ENCODE assay signal across 9 mouse cellular contexts in the genomic region with DNA sequence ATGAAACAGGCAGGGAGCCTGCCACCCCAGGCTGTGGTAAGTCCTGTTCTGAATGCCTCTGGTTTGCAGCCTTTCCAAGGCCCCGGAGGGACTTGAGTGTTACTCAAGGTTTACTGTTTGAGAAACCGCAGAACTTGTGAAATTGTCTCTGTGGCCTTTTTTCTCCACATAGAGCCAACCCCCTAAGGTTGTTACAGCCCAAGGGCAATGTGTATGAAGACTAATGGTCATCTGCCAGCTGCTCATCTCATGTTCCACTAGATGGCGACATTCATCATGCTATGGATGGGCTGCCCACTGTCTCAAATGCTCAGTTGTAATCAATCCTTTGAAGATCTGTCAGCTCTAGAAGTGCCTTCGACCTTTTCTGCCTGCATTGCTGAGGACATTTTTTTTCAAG. TPM values are rescaled to one million over a fixed set of nuclear protein-coding genes. Genes with fewer than 3 reads are reported as not detected.
DNase-seq lines count a peak whose midpoint lies in the region; ATAC-seq and TF ChIP-seq lines count a peak whose summit lies in the region.
"Had no signal": no experiment of that assay in that cellular context is flagged by ENCODE, and none has a peak within 500 bp of the region (broad histone marks: within the 10 kb centered on the region; RNA-seq: fewer than 3 reads in every experiment).

No protein-coding gene starts in this region.

- peak; percentile 28 to 37 for DNase-seq in left cerebral cortex, postnatal 14 days (ENCODE audit: low spot score in 2 of 2)
- DNase-seq in left cerebral cortex, adult 11 months (ENCODE audit: low spot score): no peak
- DNase-seq in G1E (ENCODE audit: low spot score): peak; percentile 2
- peak; percentile 53 for DNase-seq in adrenal gland, adult 8-10 months
- no peak for DNase-seq in urinary bladder, postnatal 25 days (ENCODE audit: low spot score)

- intact Hi-C loops in left cerebral cortex, postnatal 14 days (cut with DNase I): loop anchor here (5.0 kb wide), 1 partner anchor 656 kb away; no protein-coding TSS in a partner anchor

- no peak overlapping the region for H3K4me2 ChIP-seq in hindbrain, embryonic 12.5 days (replicated peaks)
- H3K4me2 ChIP-seq: midbrain, embryonic 12.5 days had no signal

- no peak overlapping the region for H3K27ac ChIP-seq in hindbrain, embryonic 12.5 days
- H3K27ac ChIP-seq: midbrain, embryonic 12.5 days had no signal

- no peaks in the 10 kb centered on the region for H3K36me3 ChIP-seq in G1E (replicated peaks)
- H3K36me3 ChIP-seq in hindbrain, embryonic 12.5 days: no peaks in the 10 kb centered on the region
- H3K36me3 ChIP-seq: midbrain, embryonic 12.5 days had no signal

- 34% methylated on average over 4 of the region's 4 CpGs for WGBS in hindbrain, embryonic 12.5 days

- 0 out of 2 replicates have a peak, but pooled peaks have one; percentile 36 for TF ChIP-seq CTCF in G1E (IDR thresholded peaks at IDR 0.05; ENCODE audit: low read depth, low read length)

- H3K9ac ChIP-seq in hindbrain, embryonic 12.5 days: no peak overlapping the region
- H3K9ac ChIP-seq: midbrain, embryonic 12.5 days had no signal

- no peak overlapping the region for H3K4me3 ChIP-seq in G1E (ENCODE audit: low read depth, low read length)
- no peak overlapping the region for H3K4me3 ChIP-seq in hindbrain, embryonic 12.5 days
- H3K4me3 ChIP-seq: midbrain, embryonic 12.5 days had no signal

- H3K9me3 ChIP-seq in G1E (replicated peaks): no peaks in the 10 kb centered on the region
- H3K9me3 ChIP-seq in hindbrain, embryonic 12.5 days (replicated peaks): no peaks in the 10 kb centered on the region
- H3K9me3 ChIP-seq: midbrain, embryonic 12.5 days had no signal

- no peaks in the 10 kb centered on the region for H3K27me3 ChIP-seq in G1E (ENCODE audit: insufficient read depth, low read length)
- H3K27me3 ChIP-seq in hindbrain, embryonic 12.5 days: no peaks in the 10 kb centered on the region
- H3K27me3 ChIP-seq: midbrain, embryonic 12.5 days had no signal

- no peaks in the 10 kb centered on the region for H3K4me1 ChIP-seq in G1E (ENCODE audit: insufficient read depth, low read depth, low read length)
- H3K4me1 ChIP-seq in hindbrain, embryonic 12.5 days: no peaks in the 10 kb centered on the region
- H3K4me1 ChIP-seq: midbrain, embryonic 12.5 days had no signal

- ATAC-seq in G1E (ENCODE audit: extremely low read depth, insufficient number of reproducible peaks, low FRiP score, poor library complexity, severe bottlenecking): peak; percentile 49
- 0 out of 2 replicates have a peak, but pooled peaks have one; percentile 38 for ATAC-seq in hindbrain, embryonic 12.5 days (ENCODE audit: low FRiP score)
- ATAC-seq in megakaryocyte progenitor cell, adult 5-6 weeks (replicated peaks; ENCODE audit: poor library complexity): peak; percentile 99

RNA-seq across cellular contexts. Expression of gene Serpinb12, which starts 32.8 kb away (rescaled TPM):
- not detected for total RNA-seq in left cerebral cortex, postnatal 14 days (2021)
- total RNA-seq in G1E (2014; fragmentation: Nextera tagmentation) (not detected in 2 replicates), G1E (2017) (0.06 and 0.11 TPM in 2 replicates)
- polyA plus RNA-seq in G1E (2012): not detected in 2 replicates
- total RNA-seq in adrenal gland, adult 8-10 months (2022): not detected
- polyA plus RNA-seq in hindbrain, embryonic 12.5 days (2016; fragmentation: Nextera tagmentation; extraction: Ambion mirVana): not detected in 2 replicates
- 0.24 TPM in 1 of 2 replicates, not detected in the other for total RNA-seq in megakaryocyte progenitor cell, adult 5-6 weeks (2015)
- not detected in 2 replicates for total RNA-seq in megakaryocyte progenitor cell, adult 5-6 weeks (2017)
- polyA plus RNA-seq: midbrain, embryonic 12.5 days had no signal

RNA-seq across cellular contexts. Expression of gene Serpinb5, which starts 40.4 kb away (rescaled TPM):
- not detected for total RNA-seq in left cerebral cortex, postnatal 14 days (2021)
- not detected in 2 replicates for total RNA-seq in G1E (2014; fragmentation: Nextera tagmentation)
- 0.06 and 0.16 TPM in 2 replicates for total RNA-seq in G1E (2017)
- not detected in 2 replicates for polyA plus RNA-seq in G1E (2012)
- total RNA-seq in adrenal gland, adult 8-10 months (2022): not detected
- polyA plus RNA-seq in hindbrain, embryonic 12.5 days (2016; fragmentation: Nextera tagmentation; extraction: Ambion mirVana): 0.21 and 0.38 TPM in 2 replicates
- not detected in 2 replicates for total RNA-seq in megakaryocyte progenitor cell, adult 5-6 weeks (2015)
- total RNA-seq in megakaryocyte progenitor cell, adult 5-6 weeks (2017): not detected in 2 replicates
- polyA plus RNA-seq: heart, embryonic 14.5 days; midbrain, embryonic 12.5 days had no signal

Comparison
In these comparisons a context has a peak if more than half of its experiments do, and no peak if none do; other contexts are left out.
1. DNase-seq: peak in left cerebral cortex, postnatal 14 days (2 of 2), G1E (single experiment) and adrenal gland, adult 8-10 months (single experiment); none in left cerebral cortex, adult 11 months (single experiment) and urinary bladder, postnatal 25 days (single experiment).
2. ATAC-seq: peak in every context shown above with its lines; median percentile 99 in megakaryocyte progenitor cell, adult 5-6 weeks; 49 in G1E; 38 in hindbrain, embryonic 12.5 days.